Mouse (Mus musculus) gastrocnemius, postnatal 36 days (tissue): ENCODE measurements around the gene Desi1. TPM values are rescaled to one million over a fixed set of nuclear protein-coding genes. Genes with fewer than 3 reads are reported as not detected.
"Not testable (repeated sequence)": the region's sequence is repeated elsewhere in the genome, so short reads cannot be mapped to it uniquely, and the experiment has no call there.

Experiments
- DNase-seq, 2 experiments: peaks; one replicate each; pipeline ENCODE4 v3.0.0; 2022
- intact Hi-C: fragments of 180-260 bp; cut with DNase I; formaldehyde crosslinking; loops from one replicate; pipeline ENCODE4 v1.15.1; 2025
- total RNA-seq, 2 experiments: library from RNA; stranded (reverse); gene quantifications; 2 replicates each; pipeline ENCODE4 v1.2.3; 2021

Desi1 gene
- total RNA-seq, 2 experiments from 2014 or later = 16.7 to 17.7 TPM

GRCm38 (mm10) chr15:82023965-82024635 lies 9.6 kb downstream of the Desi1 start:
- DNase-seq = no peak
- intact Hi-C loops = no loop called here

DNA sequence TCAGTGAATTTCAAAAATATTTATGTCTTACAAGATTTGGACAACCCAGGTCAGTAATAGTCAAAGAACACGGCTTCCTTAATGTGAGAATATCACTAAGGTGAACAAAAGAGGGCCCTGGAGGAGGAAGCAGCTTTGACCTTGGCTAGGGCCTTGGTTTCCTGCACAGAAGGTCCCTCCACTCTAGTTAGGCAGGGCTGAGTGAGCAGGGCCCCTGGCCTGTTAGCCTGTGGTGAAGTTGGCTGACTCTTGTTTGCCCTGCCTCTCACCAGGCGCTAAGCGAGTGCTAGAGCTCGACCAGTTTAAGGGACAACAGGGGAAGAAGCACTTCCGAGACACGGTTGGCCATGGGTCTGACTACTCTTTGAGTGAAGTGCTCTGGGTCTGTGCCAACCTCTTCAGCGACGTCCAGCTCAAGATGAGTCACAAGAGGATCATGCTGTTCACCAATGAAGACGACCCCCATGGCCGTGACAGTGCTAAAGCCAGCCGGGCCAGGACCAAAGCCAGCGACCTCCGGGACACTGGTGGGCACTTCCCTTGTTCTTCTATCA lies 11.1 kb downstream of the Desi1 start:
- intact Hi-C loops = no loop called here
- no peak for DNase-seq

DNA sequence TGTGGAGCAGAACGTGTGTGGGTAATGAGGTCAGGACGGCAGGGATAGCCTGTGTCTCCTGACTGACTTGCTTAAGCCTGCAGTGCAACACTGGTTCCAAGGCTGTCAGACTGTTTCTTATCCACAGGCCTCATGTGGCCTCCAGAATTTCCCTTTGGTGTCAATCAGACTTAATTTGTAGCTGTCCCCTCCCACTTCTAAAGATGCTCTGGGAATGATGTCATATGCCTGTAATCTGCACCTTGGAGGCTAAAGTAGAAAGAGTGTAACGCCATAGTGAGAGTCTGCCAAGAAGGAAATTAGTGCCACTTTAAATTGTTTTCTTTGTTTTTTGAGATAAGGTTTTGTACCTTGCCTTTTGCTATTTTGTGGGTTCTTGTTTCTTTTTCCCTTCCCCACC lies 14.4 kb downstream of the Desi1 start:
- DNase-seq = no peak
- intact Hi-C loops = no loop called here

DNA sequence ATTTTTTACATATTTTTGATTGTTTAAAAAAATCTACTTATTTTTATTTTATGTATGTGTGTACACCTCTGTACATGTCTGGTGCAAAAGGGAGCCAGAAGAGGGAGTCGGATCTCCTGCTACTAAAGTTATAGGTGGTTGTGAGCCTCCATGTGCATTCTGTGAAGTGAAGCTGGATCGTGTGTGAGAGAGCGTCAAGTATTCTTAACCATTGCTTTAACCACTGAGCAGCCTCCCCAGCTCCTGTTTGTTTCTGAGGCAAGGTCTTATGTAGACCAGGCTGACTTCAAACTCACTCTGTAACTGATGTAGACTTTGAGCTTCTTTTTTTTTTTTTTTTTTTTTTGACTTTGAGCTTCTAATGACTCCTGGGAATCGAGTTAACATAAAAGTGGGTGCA lies 16.2 kb downstream of the Desi1 start:
- DNase-seq = no peak
- intact Hi-C loops = no loop called here

DNA sequence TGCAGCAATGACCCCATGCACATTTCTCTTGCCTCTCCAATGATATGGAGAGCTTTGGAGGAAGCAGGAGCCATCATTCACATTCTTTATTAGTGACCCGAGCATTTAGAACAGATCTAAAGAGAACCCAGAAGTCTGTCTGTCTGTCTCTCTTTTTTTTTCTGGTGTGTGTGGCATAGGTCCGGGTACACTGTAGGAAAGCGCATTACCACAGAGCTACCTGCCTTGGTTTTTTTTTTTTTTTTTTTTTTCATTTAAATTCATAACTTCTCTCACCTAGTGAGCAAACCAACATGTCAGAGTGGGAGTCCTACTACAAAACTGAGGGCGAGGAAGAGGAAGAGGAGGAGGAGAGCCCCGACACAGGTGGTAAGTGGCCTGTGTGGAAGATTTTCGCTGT lies 16.8 kb downstream of the Desi1 start:
- intact Hi-C loops = no loop called here
- DNase-seq = no peak

- intact Hi-C loops = no loop called here
These were observed 17.4 kb downstream of the Desi1 start for GRCm38 (mm10) chr15:82016101-82016808.

GRCm38 (mm10) chr15:82015392-82016100 lies 18.1 kb downstream of the Desi1 start:
- DNase-seq = peak in 1 of 2 experiments; percentile 18
- intact Hi-C loops = no loop called here

More at GRCm38 (mm10) chr15:82016101-82016808, 17.4 kb downstream of the Desi1 start:
- peak; percentile 99 to 100 for DNase-seq

DNA sequence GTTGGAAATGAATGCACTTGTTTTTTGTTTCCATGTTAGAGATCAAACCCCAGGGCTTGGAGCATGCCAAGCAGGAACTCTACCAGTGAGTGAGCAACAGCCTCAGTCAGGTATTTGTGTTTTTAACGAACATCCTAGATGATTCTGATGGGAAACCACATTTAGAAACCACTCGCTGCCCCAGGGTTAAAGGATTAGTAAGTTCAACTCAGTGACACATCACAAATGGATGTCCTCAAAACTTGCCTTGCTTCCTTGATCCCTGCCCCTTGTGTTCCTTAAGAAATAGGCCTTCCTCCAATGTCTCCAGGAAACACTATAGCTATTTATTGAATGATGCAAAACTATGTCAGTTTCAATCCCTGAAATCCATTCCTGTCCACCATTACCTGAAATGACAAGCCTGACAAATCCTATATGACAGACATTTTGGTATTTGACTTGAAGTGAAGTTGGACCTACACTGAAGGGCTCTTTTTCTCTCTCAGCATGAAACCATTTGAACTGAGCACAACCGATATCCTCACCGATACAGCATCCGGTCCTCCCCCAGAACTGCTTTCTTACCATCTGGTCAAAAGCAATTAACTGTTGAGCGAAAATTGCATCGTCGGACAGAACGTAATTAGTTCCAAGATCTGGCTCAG lies 18.8 kb downstream of the Desi1 start:
- intact Hi-C loops = no loop called here
- DNase-seq = no peak

GRCm38 (mm10) chr15:82011947-82012346 lies 21.7 kb downstream of the Desi1 start:
- intact Hi-C loops = no loop called here

GRCm38 (mm10) chr15:82004257-82004656 lies 29.4 kb downstream of the Desi1 start:
- no peak for DNase-seq
- intact Hi-C loops = no loop called here

More at GRCm38 (mm10) chr15:82011947-82012346, 21.7 kb downstream of the Desi1 start:
- no peak for DNase-seq

- no peak for DNase-seq
- intact Hi-C loops = no loop called here
These were observed 39.7 kb downstream of the Desi1 start for GRCm38 (mm10) chr15:81993992-81994391.

DNA sequence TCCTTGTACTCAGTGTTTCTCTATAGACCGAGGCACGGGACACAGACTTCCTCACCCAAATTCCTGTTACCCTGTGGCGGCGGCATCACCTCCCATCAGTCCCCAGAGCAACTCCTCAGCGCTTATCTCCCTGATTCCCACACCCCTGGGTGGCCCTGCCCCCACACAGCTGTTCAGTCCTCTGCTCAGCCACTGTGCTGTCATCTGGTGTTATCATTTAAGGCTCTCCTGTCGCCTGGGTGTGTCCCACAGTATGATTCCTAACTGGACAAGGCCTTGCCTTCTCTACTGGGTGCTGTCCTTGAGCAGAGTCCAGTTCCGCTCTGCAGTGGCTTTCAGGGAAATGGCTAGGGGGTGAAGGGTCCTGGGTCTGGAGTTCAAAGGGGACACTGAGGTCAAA lies 43.1 kb downstream of the Desi1 start:
- no peak for DNase-seq
- intact Hi-C loops = no loop called here

DNA sequence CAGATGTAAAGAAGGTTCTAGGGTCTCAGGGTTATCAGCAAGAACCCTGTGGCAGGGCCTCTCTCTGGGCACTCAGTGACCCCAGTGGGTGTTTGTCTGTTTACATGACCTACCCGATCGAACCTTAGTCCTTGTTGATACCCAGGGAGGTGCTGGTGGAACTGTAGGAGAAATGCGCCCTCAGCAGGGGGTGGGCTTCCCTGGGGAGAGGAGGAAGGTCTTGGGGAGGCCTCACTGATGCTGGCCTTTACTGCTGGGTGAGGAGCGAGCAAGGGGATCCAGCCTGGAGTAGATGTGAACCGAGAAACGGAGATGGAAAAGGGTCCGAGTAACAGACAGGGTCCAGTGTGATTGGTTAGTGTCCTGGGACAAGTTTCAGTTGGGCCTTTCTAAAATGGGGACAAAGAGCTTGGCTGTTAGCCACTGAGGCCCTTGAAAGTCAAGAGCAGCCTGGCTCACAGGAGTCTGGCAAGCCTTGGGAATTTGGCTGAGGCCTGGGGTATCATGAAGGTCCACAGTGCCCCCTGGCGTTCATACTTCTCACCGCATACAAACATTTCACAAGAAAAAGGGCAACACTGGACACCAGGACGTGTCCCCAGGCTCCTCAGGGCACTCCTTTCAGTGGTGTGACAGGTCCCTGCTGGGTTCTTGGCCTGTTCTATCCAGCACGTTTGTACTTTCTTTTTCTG lies 44.1 kb downstream of the Desi1 start:
- intact Hi-C loops = loop anchor here (2.0 to 5.0 kb wide), 2 partner anchors 29 to 52 kb away; partner anchors contain the start of genes Csdc2 and Pmm1

GRCm38 (mm10) chr15:81987646-81988045 lies 46.0 kb downstream of the Desi1 start, which contains the start of gene Xrcc6:
Gene Xrcc6 (plus strand): TSS chr15:81987835.
- no peak for DNase-seq
- intact Hi-C loops = loop anchor here (2.0 to 5.0 kb wide), 2 partner anchors 27 to 50 kb away; partner anchors contain the start of genes Csdc2 and Pmm1

More for the DNA sequence above, 44.1 kb downstream of the Desi1 start:
- peak; percentile 74 to 81 for DNase-seq

- intact Hi-C loops = loop anchor here (5.0 kb wide), 1 partner anchor 48 kb away; the partner anchor contains the start of gene Csdc2
- no peak for DNase-seq
These were observed 48.1 kb downstream of the Desi1 start for GRCm38 (mm10) chr15:81985267-81986161.

- intact Hi-C loops = no loop called here
- DNase-seq = no peak
These were observed 51.5 kb downstream of the Desi1 start for GRCm38 (mm10) chr15:81982173-81982572.

DNA sequence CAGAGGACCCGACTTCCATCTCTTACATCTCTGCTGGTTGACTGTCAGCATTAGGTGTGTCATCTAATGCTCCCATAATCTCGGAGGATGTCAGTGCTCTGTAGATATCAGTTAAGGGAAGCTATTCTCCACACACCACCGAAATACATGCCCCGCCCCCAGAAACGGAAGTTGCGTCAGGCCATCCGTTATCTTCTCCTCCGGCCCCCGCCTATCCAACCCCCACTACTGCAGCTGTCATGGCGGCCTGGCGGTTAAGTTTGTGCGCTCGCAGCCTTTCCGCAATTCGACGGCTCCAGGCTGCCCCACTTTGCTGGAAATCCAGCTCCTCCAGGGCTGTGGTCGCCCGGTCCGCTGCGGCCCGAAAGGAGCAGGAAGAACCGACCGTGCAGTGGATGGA lies 53.3 kb downstream of the Desi1 start, which contains the start of gene 1700029P11Rik:
Gene 1700029P11Rik (plus strand): TSS at position 220 of the 400 bp plus-strand sequence.
- no peak for DNase-seq
- intact Hi-C loops = no loop called here

GRCm38 (mm10) chr15:81975156-81975555 lies 58.5 kb downstream of the Desi1 start:
- intact Hi-C loops, DNase-seq: not testable (repeated sequence)
